Mouse (Mus musculus): ENCODE data around the gene Cavin2.

Gene Cavin2

DNA sequence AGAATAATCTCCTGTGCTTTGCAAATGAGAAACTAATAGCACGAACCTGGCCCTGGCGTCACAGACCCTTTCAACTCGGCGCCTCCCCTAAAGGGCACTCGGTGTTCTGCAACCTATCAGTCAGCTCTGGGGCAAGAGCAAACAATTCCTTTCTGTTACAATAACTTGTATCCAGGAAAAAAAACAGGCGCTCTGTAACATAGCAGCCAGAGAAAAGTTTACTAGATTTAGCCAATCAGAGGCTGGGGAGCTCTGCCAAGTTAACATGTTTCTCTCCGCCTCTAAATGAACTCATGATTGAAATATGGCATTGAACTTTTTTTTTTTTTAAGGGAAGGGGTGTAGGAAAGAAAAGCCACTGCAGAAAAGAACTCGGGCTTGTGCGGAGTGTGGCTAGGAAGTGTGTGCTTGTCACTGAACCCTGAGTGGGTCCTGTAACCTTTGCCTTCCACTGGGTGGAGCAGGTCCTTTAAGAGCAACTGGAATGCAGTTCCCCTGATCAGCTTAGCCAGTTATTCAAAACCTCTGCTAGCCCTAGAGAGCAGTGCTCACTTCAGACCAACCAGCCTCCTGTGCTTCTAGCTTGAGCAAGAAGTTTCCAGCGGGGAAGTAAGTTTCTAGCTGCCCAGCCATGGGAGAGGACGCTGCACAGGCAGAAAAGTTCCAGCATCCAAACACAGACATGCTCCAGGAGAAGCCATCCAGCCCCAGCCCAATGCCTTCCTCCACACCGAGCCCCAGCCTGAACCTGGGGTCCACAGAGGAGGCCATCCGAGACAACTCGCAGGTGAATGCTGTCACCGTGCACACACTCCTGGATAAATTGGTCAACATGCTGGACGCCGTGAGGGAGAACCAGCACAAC, at the start of gene Cavin2:
Gene Cavin2, plus strand, starts transcription at position 372 of the 865 bp plus-strand sequence.
- no peaks in the 10 kb centered on the region for H3K36me3 ChIP-seq (ENCODE audit: insufficient read depth, low read length)
- H3K27me3 ChIP-seq (ENCODE audit: insufficient read depth, low read length) = no peaks in the 10 kb centered on the region
- peaks cover 10% of the 10 kb centered on the region for H3K4me1 ChIP-seq (replicated peaks; ENCODE audit: low read depth, low read length)
- no peak for TF ChIP-seq NANOG (IDR thresholded peaks at IDR 0.05; ENCODE audit: borderline replicate concordance, low read length)
- TF ChIP-seq CTCF (conservative IDR thresholded peaks at IDR 0.05; ENCODE audit: low read length) = no peak
- no peak for TF ChIP-seq POU5F1 (IDR thresholded peaks at IDR 0.05; ENCODE audit: borderline replicate concordance, low read length)
- no peaks in the 10 kb centered on the region for H3K9me3 ChIP-seq (ENCODE audit: low read length)
- no peak within 1 kb of the TSS for H3K4me3 ChIP-seq (replicated peaks; ENCODE audit: low read length)

- no peaks in the 10 kb centered on the region for H3K4me1 ChIP-seq (replicated peaks; ENCODE audit: low read depth, low read length)
- no peak overlapping the region for H3K4me3 ChIP-seq (replicated peaks; ENCODE audit: low read length)
- no peaks in the 10 kb centered on the region for H3K36me3 ChIP-seq (ENCODE audit: insufficient read depth, low read length)
- TF ChIP-seq CTCF (conservative IDR thresholded peaks at IDR 0.05; ENCODE audit: low read length) (no peak), NANOG (IDR thresholded peaks at IDR 0.05; ENCODE audit: borderline replicate concordance, low read length) (no peak), POU5F1 (IDR thresholded peaks at IDR 0.05; ENCODE audit: borderline replicate concordance, low read length) (no peak)
- H3K27me3 ChIP-seq (ENCODE audit: insufficient read depth, low read length) = no peaks in the 10 kb centered on the region
- H3K9me3 ChIP-seq (ENCODE audit: low read length) = no peaks in the 10 kb centered on the region
Measured at GRCm38 (mm10) chr1:51241311-51241986, 47.5 kb upstream of the Cavin2 start.

GRCm38 (mm10) chr1:51243294-51243693, 45.6 kb upstream of the Cavin2 start:
- TF ChIP-seq CTCF (conservative IDR thresholded peaks at IDR 0.05; ENCODE audit: low read length) = no peak
- no peak for TF ChIP-seq POU5F1 (IDR thresholded peaks at IDR 0.05; ENCODE audit: borderline replicate concordance, low read length)
- TF ChIP-seq NANOG (IDR thresholded peaks at IDR 0.05; ENCODE audit: borderline replicate concordance, low read length) = no peak
- Histone ChIP-seq H3K4me3 (replicated peaks; ENCODE audit: low read length) (no peak overlapping the region), H3K36me3 (ENCODE audit: insufficient read depth, low read length) (no peaks in the 10 kb centered on the region), H3K4me1 (replicated peaks; ENCODE audit: low read depth, low read length) (no peaks in the 10 kb centered on the region), H3K9me3 (ENCODE audit: low read length) (no peaks in the 10 kb centered on the region), H3K27me3 (ENCODE audit: insufficient read depth, low read length) (no peaks in the 10 kb centered on the region)

- Histone ChIP-seq H3K36me3 (ENCODE audit: insufficient read depth, low read length) (no peaks in the 10 kb centered on the region), H3K4me1 (replicated peaks; ENCODE audit: low read depth, low read length) (no peaks in the 10 kb centered on the region), H3K4me3 (replicated peaks; ENCODE audit: low read length) (no peak overlapping the region), H3K9me3 (ENCODE audit: low read length) (no peaks in the 10 kb centered on the region), H3K27me3 (ENCODE audit: insufficient read depth, low read length) (no peaks in the 10 kb centered on the region)
- TF ChIP-seq CTCF (conservative IDR thresholded peaks at IDR 0.05; ENCODE audit: low read length) (no peak), POU5F1 (IDR thresholded peaks at IDR 0.05; ENCODE audit: borderline replicate concordance, low read length) (no peak), NANOG (IDR thresholded peaks at IDR 0.05; ENCODE audit: borderline replicate concordance, low read length) (no peak)
Measured at GRCm38 (mm10) chr1:51243869-51244268, 45.1 kb upstream of the Cavin2 start.

GRCm38 (mm10) chr1:51245381-51245780, 43.5 kb upstream of the Cavin2 start:
- TF ChIP-seq CTCF (conservative IDR thresholded peaks at IDR 0.05; ENCODE audit: low read length) (no peak), NANOG (IDR thresholded peaks at IDR 0.05; ENCODE audit: borderline replicate concordance, low read length) (no peak), POU5F1 (IDR thresholded peaks at IDR 0.05; ENCODE audit: borderline replicate concordance, low read length) (no peak)
- Histone ChIP-seq H3K4me1 (replicated peaks; ENCODE audit: low read depth, low read length) (no peaks in the 10 kb centered on the region), H3K27me3 (ENCODE audit: insufficient read depth, low read length) (no peaks in the 10 kb centered on the region), H3K4me3 (replicated peaks; ENCODE audit: low read length) (no peak overlapping the region), H3K36me3 (ENCODE audit: insufficient read depth, low read length) (no peaks in the 10 kb centered on the region), H3K9me3 (ENCODE audit: low read length) (no peaks in the 10 kb centered on the region)

DNA sequence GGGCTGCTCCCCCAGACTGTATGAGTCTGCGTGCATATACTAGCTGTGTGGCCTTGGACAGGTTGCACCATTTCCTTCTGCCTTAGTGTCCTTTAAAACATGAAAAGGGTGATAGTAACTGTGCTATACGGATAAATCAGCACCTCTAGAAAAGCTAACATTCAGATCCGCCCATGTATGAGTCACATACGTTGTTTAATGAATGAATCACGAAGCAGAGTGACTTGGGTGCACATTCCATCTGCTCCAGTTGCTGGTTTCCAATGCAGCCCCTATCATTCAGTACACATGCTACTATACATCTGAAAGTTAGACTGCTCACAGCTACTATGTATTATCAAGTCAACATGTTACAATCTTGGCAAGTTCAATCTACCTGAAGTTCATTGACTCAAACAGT, 38.6 kb upstream of the Cavin2 start:
- H3K36me3 ChIP-seq (ENCODE audit: insufficient read depth, low read length) = no peaks in the 10 kb centered on the region
- TF ChIP-seq NANOG (IDR thresholded peaks at IDR 0.05; ENCODE audit: borderline replicate concordance, low read length) = no peak
- H3K9me3 ChIP-seq (ENCODE audit: low read length) = no peaks in the 10 kb centered on the region
- no peaks in the 10 kb centered on the region for H3K27me3 ChIP-seq (ENCODE audit: insufficient read depth, low read length)
- H3K4me3 ChIP-seq (replicated peaks; ENCODE audit: low read length) = no peak overlapping the region
- no peaks in the 10 kb centered on the region for H3K4me1 ChIP-seq (replicated peaks; ENCODE audit: low read depth, low read length)

- no peaks in the 10 kb centered on the region for H3K27me3 ChIP-seq (ENCODE audit: insufficient read depth, low read length)
- TF ChIP-seq CTCF (conservative IDR thresholded peaks at IDR 0.05; ENCODE audit: low read length) (no peak), POU5F1 (IDR thresholded peaks at IDR 0.05; ENCODE audit: borderline replicate concordance, low read length) (no peak), NANOG (IDR thresholded peaks at IDR 0.05; ENCODE audit: borderline replicate concordance, low read length) (no peak)
- peaks cover 10% of the 10 kb centered on the region for H3K4me1 ChIP-seq (replicated peaks; ENCODE audit: low read depth, low read length)
- H3K9me3 ChIP-seq (ENCODE audit: low read length) = no peaks in the 10 kb centered on the region
- H3K4me3 ChIP-seq (replicated peaks; ENCODE audit: low read length) = no peak overlapping the region
- H3K36me3 ChIP-seq (ENCODE audit: insufficient read depth, low read length) = no peaks in the 10 kb centered on the region
Measured at GRCm38 (mm10) chr1:51265118-51265800, 23.7 kb upstream of the Cavin2 start.

GRCm38 (mm10) chr1:51265926-51266325, 23.0 kb upstream of the Cavin2 start:
- H3K4me3 ChIP-seq (replicated peaks; ENCODE audit: low read length) = no peak overlapping the region
- H3K9me3 ChIP-seq (ENCODE audit: low read length) = no peaks in the 10 kb centered on the region
- H3K27me3 ChIP-seq (ENCODE audit: insufficient read depth, low read length) = no peaks in the 10 kb centered on the region
- H3K4me1 ChIP-seq (replicated peaks; ENCODE audit: low read depth, low read length) = peaks cover 10% of the 10 kb centered on the region
- TF ChIP-seq NANOG (IDR thresholded peaks at IDR 0.05; ENCODE audit: borderline replicate concordance, low read length) (no peak), POU5F1 (IDR thresholded peaks at IDR 0.05; ENCODE audit: borderline replicate concordance, low read length) (no peak), CTCF (conservative IDR thresholded peaks at IDR 0.05; ENCODE audit: low read length) (no peak)
- no peaks in the 10 kb centered on the region for H3K36me3 ChIP-seq (ENCODE audit: insufficient read depth, low read length)
